Mouse (Mus musculus): ENCODE data around the gene Kif3a. TPM values are rescaled to one million over a fixed set of nuclear protein-coding genes. Genes with fewer than 3 reads are reported as not detected.
A peak's percentile ranks its signal among the peaks of the same experiment; 100 is the strongest.

The Kif3a gene
- polyA plus RNA-seq, 1 experiment: 0.37 TPM

DNA sequence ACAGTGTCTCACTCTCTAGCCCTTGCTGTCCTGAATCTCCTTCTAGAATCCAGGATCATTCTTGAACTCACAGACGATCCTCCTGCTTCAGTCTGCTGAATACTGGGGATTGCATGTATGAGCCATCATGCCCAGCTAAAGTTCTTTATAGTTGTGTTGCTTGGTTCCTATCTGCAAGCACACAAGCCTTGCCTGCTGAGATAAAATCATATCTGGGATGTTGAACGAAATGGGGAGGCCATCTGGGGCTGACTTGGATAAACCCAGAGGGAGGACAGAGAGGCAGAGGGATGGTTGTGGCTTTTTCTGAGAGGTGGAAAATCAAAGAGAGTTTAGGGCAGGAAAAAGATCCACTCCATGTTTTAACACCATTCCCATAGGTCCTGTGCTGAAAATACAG is 5.2 kb upstream of the Kif3a start:
- Histone ChIP-seq H3K4me1 (ENCODE audit: control insufficient read depth) (peaks cover 17% of the 10 kb centered on the region), H3K9me3 (ENCODE audit: control insufficient read depth, low read length) (peaks cover 5% of the 10 kb centered on the region), H3K27me3 (ENCODE audit: control insufficient read depth) (no peaks in the 10 kb centered on the region), H3K36me3 (ENCODE audit: control insufficient read depth) (no peaks in the 10 kb centered on the region), H3K4me3 (replicated peaks) (no peak overlapping the region)
- TF ChIP-seq TAL1 (IDR thresholded peaks at IDR 0.05; ENCODE audit: low read length) (no peak), GATA1 (IDR thresholded peaks at IDR 0.05; ENCODE audit: low read length) (no peak)

DNA sequence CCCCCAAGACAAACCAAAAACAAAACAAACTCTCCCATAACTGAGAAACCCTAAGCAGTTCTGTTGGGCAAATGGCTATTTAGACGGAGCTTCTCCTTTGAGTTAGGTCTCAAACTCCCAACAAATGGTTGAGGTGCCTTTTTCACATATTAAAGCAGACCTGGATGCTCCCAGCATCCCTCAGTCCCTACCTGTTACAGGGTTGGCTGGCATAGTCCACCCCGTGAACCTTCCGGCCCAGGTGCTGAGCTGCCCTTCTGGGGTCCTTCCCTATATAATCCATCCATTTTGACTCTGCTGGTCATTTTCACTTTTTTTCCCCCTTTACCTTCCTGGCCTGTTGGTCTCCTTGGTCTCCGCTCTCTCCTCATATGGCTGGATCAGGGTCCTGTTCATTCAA is 533 bp upstream of the Kif3a start:
- Histone ChIP-seq H3K27me3 (ENCODE audit: control insufficient read depth) (no peaks in the 10 kb centered on the region), H3K36me3 (ENCODE audit: control insufficient read depth) (no peaks in the 10 kb centered on the region), H3K9me3 (ENCODE audit: control insufficient read depth, low read length) (peaks cover 5% of the 10 kb centered on the region), H3K4me3 (replicated peaks) (peak overlapping the region; percentile 95), H3K4me1 (ENCODE audit: control insufficient read depth) (peaks cover 29% of the 10 kb centered on the region)
- TF ChIP-seq TAL1 (IDR thresholded peaks at IDR 0.05; ENCODE audit: low read length): no peak
- no peak for TF ChIP-seq GATA1 (IDR thresholded peaks at IDR 0.05; ENCODE audit: low read length)

DNA sequence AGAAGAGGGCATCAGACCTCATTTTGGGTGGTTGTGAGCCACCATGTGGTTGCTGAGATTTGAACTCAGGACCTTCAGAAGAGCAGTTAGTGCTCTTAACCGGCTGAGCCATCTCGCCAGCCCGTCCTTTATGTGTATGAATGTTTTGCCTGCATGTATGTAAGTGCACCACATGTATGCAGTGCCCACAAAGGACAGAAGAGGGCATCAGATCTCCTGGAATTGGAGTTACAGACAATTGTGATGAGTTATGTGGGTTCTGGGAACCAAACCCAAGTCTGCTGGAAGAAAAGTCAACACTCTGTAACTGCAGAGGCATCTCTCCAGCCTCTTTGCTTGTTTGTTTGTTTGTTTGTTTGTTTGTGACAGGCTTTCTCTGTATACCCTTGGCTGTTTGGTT is 13.4 kb downstream of the Kif3a start:
- TF ChIP-seq TAL1 (IDR thresholded peaks at IDR 0.05; ENCODE audit: low read length) (no peak), GATA1 (IDR thresholded peaks at IDR 0.05; ENCODE audit: low read length) (no peak)
- Histone ChIP-seq H3K4me1 (ENCODE audit: control insufficient read depth) (peaks cover 8% of the 10 kb centered on the region), H3K27me3 (ENCODE audit: control insufficient read depth) (no peaks in the 10 kb centered on the region), H3K9me3 (ENCODE audit: control insufficient read depth, low read length) (no peaks in the 10 kb centered on the region), H3K36me3 (ENCODE audit: control insufficient read depth) (peaks cover 5% of the 10 kb centered on the region), H3K4me3 (replicated peaks) (no peak overlapping the region)

DNA sequence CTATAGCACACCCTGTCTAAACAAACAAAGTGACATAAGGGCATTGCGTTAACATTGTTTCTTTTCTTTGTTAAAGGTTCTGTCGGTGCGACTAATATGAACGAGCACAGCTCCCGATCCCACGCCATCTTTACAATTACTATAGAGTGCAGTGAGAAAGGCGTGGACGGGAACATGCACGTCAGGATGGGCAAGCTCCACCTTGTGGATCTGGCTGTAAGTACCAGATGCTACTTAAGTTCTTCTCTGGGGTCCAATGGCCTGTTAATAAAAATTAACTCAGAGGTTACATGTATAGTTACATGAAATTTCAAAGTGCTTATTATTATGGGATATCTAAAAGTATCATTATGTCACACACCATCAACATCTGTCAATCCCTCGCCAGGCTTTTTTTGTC is 16.0 kb downstream of the Kif3a start:
- Histone ChIP-seq H3K9me3 (ENCODE audit: control insufficient read depth, low read length) (no peaks in the 10 kb centered on the region), H3K4me1 (ENCODE audit: control insufficient read depth) (peaks cover 11% of the 10 kb centered on the region), H3K4me3 (replicated peaks) (no peak overlapping the region), H3K36me3 (ENCODE audit: control insufficient read depth) (peaks cover 5% of the 10 kb centered on the region), H3K27me3 (ENCODE audit: control insufficient read depth) (no peaks in the 10 kb centered on the region)
- TF ChIP-seq TAL1 (IDR thresholded peaks at IDR 0.05; ENCODE audit: low read length) (no peak), GATA1 (IDR thresholded peaks at IDR 0.05; ENCODE audit: low read length) (no peak)

DNA sequence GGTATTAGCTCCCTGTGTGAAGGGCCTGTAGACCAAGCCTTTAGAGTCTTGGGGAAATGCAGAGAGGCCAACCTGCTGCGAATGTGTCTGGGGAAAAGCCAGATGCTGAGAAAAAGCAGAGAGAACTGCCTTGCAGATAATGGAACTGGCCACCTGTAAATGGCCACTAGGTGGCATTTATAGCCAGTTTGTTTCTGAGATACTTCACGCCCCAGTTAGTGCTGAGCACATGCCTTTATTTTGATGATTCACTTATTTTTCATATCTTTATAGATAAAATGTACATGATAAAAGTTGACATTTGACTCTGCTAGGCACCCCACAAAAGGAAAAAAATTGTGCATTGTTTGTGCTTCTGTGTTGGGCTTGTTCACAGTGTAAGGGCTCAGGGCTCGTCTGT is 17.7 kb downstream of the Kif3a start:
- TF ChIP-seq TAL1 (IDR thresholded peaks at IDR 0.05; ENCODE audit: low read length): no peak
- Histone ChIP-seq H3K27me3 (ENCODE audit: control insufficient read depth) (no peaks in the 10 kb centered on the region), H3K9me3 (ENCODE audit: control insufficient read depth, low read length) (no peaks in the 10 kb centered on the region), H3K36me3 (ENCODE audit: control insufficient read depth) (peaks cover 5% of the 10 kb centered on the region), H3K4me3 (replicated peaks) (no peak overlapping the region), H3K4me1 (ENCODE audit: control insufficient read depth) (peaks cover 11% of the 10 kb centered on the region)

DNA sequence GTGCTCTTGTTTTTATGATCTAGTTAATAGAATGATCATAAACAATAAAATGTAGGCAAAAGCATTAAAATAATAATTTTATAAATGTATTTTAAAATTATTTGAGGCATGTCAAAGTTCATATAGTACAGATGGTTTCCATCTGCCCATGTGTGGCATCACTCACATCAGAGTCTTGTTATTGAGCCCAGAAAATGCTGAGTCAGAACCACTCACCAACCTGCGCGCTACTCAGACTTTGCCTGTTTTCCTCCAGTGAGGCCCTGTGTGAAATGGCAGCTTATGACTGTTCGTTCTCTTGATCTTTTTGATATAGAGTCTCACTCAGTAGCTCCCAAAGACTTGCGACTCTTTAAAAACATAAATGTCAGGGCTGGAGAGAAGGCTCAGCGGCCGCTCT is 18.3 kb downstream of the Kif3a start:
- Histone ChIP-seq H3K36me3 (ENCODE audit: control insufficient read depth) (peaks cover 5% of the 10 kb centered on the region), H3K9me3 (ENCODE audit: control insufficient read depth, low read length) (no peaks in the 10 kb centered on the region), H3K4me1 (ENCODE audit: control insufficient read depth) (peaks cover 14% of the 10 kb centered on the region), H3K4me3 (replicated peaks) (no peak overlapping the region), H3K27me3 (ENCODE audit: control insufficient read depth) (no peaks in the 10 kb centered on the region)
- TF ChIP-seq GATA1 (IDR thresholded peaks at IDR 0.05; ENCODE audit: low read length) (no peak), TAL1 (IDR thresholded peaks at IDR 0.05; ENCODE audit: low read length) (no peak)

DNA sequence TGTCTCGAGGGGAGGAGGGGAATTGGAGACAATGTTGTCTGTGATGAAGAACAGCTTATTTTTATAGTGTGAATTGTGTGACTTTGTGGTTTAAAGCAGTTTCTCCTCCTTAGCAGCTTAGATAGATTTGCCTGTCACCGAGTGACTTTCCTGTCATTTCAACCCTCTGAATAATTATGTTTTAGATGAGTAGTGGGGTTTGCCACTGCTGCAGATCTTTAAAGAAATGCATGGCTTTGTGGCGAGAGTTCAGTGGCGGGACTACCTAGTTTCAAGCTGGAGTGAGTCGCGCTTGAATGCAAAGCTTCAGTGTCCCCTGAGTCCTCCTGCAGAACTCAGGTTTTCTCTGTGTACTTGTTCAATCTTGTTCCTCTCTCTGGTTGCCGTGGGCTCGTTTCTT is 21.1 kb downstream of the Kif3a start:
- H3K4me3 ChIP-seq (replicated peaks): no peak overlapping the region
- peaks cover 5% of the 10 kb centered on the region for H3K36me3 ChIP-seq (ENCODE audit: control insufficient read depth)
- no peaks in the 10 kb centered on the region for H3K27me3 ChIP-seq (ENCODE audit: control insufficient read depth)
- H3K9me3 ChIP-seq (ENCODE audit: control insufficient read depth, low read length): no peaks in the 10 kb centered on the region
- peaks cover 17% of the 10 kb centered on the region for H3K4me1 ChIP-seq (ENCODE audit: control insufficient read depth)
- no peak for TF ChIP-seq TAL1 (IDR thresholded peaks at IDR 0.05; ENCODE audit: low read length)
- TF ChIP-seq GATA1 (IDR thresholded peaks at IDR 0.05; ENCODE audit: low read length): no peak

DNA sequence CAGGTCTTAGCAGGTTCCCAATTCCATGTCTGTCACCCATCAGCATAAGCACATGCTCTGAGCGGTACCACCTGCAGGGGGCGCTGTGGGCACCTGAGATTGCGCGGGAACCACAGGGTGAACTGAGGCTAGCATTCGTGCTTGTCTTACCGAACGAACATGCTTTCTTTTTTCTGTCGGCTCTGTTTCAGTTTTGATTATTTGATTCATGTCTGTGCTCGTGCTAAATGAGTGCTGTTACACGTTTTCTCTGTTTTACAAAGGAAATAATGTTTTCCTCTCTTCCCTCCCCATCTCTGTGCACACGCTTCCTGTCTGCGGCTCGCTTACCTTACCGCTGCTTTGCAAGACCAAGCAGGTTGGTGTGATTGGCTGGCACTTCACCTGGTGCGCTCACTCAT is 23.2 kb downstream of the Kif3a start:
- Histone ChIP-seq H3K36me3 (ENCODE audit: control insufficient read depth) (no peaks in the 10 kb centered on the region; the same call in 1 of the 2 replicates), H3K4me3 (replicated peaks) (peak overlapping the region; percentile 58), H3K4me1 (ENCODE audit: control insufficient read depth) (peaks cover 10% of the 10 kb centered on the region), H3K27me3 (ENCODE audit: control insufficient read depth) (no peaks in the 10 kb centered on the region), H3K9me3 (ENCODE audit: control insufficient read depth, low read length) (no peaks in the 10 kb centered on the region)
- TF ChIP-seq GATA1 (IDR thresholded peaks at IDR 0.05; ENCODE audit: low read length): no peak
- TF ChIP-seq TAL1 (IDR thresholded peaks at IDR 0.05; ENCODE audit: low read length): no peak

DNA sequence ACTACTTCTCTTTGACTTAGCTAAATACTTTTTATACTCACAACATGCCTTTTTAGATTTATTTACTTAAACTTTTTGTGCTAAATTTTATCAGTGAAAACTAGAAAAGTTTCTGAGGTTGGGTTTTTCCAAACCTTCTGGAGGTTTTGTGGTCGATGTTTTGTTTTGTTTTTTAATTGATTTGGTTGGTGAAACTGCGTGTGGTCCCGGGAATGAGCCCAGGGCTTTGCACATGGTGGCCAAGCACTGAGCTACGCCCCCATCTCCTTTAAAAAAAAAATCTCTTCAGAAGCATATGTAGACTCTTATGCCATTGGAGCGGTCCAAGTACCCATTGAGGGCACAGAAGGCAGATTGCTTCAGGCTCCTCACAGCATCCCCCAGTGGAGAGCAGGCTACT is 23.9 kb downstream of the Kif3a start:
- Histone ChIP-seq H3K27me3 (ENCODE audit: control insufficient read depth) (no peaks in the 10 kb centered on the region), H3K4me3 (replicated peaks) (no peak overlapping the region), H3K9me3 (ENCODE audit: control insufficient read depth, low read length) (no peaks in the 10 kb centered on the region), H3K36me3 (ENCODE audit: control insufficient read depth) (no peaks in the 10 kb centered on the region; the same call in 1 of the 2 replicates), H3K4me1 (ENCODE audit: control insufficient read depth) (peaks cover 6% of the 10 kb centered on the region)
- TF ChIP-seq GATA1 (IDR thresholded peaks at IDR 0.05; ENCODE audit: low read length): no peak
- no peak for TF ChIP-seq TAL1 (IDR thresholded peaks at IDR 0.05; ENCODE audit: low read length)

DNA sequence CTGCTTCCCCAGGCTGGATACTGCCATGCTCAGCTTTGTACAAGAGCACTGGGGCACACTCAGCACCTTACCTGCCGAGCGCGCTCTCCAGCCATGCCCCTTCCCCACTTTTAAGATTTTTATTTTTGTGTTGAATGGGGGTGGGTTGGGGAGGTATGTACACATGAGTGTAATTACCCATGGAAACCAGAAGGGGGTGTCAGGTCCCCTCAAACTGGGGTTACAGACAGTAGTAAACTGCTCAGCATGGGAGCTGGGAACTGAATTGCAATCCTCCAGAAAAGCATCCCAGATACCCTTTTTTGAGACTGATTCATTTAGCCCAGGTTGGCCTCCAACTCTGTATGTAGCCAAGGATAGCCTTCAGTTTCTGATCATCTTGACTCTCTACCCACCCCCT is 37.8 kb downstream of the Kif3a start:
- TF ChIP-seq GATA1 (IDR thresholded peaks at IDR 0.05; ENCODE audit: low read length) (no peak), TAL1 (IDR thresholded peaks at IDR 0.05; ENCODE audit: low read length) (no peak)
- Histone ChIP-seq H3K27me3 (ENCODE audit: control insufficient read depth) (no peaks in the 10 kb centered on the region), H3K4me1 (ENCODE audit: control insufficient read depth) (peaks cover 32% of the 10 kb centered on the region), H3K36me3 (ENCODE audit: control insufficient read depth) (peaks cover 2% of the 10 kb centered on the region), H3K9me3 (ENCODE audit: control insufficient read depth, low read length) (no peaks in the 10 kb centered on the region), H3K4me3 (replicated peaks) (no peak overlapping the region)
